In the genomic region with DNA sequence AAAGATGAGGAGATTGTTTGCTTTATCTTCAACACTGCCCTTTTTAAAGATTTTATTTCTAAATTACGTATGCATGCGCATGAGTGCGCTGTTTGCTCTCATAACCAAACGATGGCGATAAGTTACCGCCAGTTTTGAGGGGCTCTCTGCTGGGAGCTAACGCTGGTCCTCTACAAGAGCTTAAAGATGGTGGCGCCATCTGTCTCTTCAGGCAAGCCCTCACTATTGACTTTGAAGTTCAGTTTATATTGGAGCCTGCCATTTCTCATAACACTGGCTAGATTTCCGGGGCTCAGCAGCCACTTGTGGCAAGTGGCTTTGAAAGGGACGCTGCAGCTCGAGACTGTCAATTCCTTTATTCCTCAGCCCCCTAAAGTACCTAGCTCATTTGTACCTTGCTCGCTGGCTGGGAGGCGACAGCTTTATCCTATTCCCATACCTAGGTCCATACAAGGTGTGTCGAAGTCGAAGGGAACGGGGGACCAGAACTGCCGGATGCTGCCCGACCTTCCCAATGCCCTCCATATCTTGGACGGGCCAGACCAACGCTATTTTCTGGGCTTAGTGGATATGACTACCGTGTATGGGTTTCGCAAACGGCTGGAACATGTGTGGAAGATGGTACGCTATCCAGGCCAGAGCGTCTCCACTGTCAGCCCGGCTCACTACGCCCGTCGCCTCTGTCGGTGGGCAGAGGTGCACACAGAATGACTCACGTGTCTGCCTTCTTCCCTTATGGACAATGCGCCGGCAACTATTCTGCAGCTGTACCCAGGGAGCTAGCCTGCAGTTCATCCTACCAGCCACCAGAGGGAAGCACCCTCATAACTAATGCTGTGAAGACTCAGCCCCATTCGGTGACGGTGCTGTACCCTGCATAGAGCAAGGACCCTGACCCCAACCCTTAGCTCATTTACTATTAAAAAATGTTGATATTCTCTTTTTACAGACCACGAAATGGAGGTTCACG, we compare ENCODE assay signal across 8 mouse cellular contexts. TPM values are rescaled to one million over a fixed set of nuclear protein-coding genes. Genes with fewer than 3 reads are reported as not detected.
DNase-seq lines count a peak whose midpoint lies in the region; ATAC-seq lines count a peak whose summit lies in the region.

No protein-coding gene starts in this region.

- H3K9me3 ChIP-seq in embryonic facial prominence, embryonic 12.5 days = no peaks in the 10 kb centered on the region
- no peaks in the 10 kb centered on the region for H3K9me3 ChIP-seq in limb, embryonic 11.5 days (ENCODE audit: control insufficient read depth, low read length)
- no peaks in the 10 kb centered on the region for H3K9me3 ChIP-seq in midbrain, embryonic 12.5 days

- WGBS in embryonic facial prominence, embryonic 12.5 days = 15% methylated on average over 37 of the region's 37 CpGs
- WGBS in limb, embryonic 11.5 days = 14% methylated on average over 37 of the region's 37 CpGs
- WGBS in midbrain, embryonic 12.5 days = 13% methylated on average over 37 of the region's 37 CpGs

- ATAC-seq in embryonic facial prominence, embryonic 12.5 days (ENCODE audit: insufficient number of reproducible peaks, insufficient read depth, low FRiP score, low TSS enrichment) = peak; percentile 49
- peak; percentile 68 for ATAC-seq in limb, embryonic 11.5 days (ENCODE audit: insufficient number of reproducible peaks, low FRiP score, low TSS enrichment, low read depth)
- peak; percentile 73 for ATAC-seq in midbrain, embryonic 12.5 days (ENCODE audit: low FRiP score, low read depth)

- DNase-seq in A20 (ENCODE audit: low read depth, low spot score) = peak; percentile 84
- peak; percentile 68 for DNase-seq in adrenal gland, postnatal 25 days
- peak; percentile 88 to 90 for DNase-seq in heart, adult 18-20 months
- peak; percentile 75 for DNase-seq in kidney, adult 11 months
- DNase-seq in limb, embryonic 11.5 days (ENCODE audit: low spot score) = peak; percentile 88
- DNase-seq in spleen, adult 12 weeks (ENCODE audit: low spot score) = peak; percentile 52

- peak overlapping the region; percentile 53 for H3K4me2 ChIP-seq in embryonic facial prominence, embryonic 12.5 days (replicated peaks)
- H3K4me2 ChIP-seq in limb, embryonic 11.5 days (ENCODE audit: low read depth, severe bottlenecking) = peak overlapping the region; percentile 51
- H3K4me2 ChIP-seq in midbrain, embryonic 12.5 days (replicated peaks) = peak overlapping the region; percentile 52

- peaks cover 14% of the 10 kb centered on the region for H3K4me1 ChIP-seq in embryonic facial prominence, embryonic 12.5 days
- peaks cover 13% of the 10 kb centered on the region for H3K4me1 ChIP-seq in limb, embryonic 11.5 days (ENCODE audit: control insufficient read depth, insufficient read depth, low read length)
- H3K4me1 ChIP-seq in midbrain, embryonic 12.5 days = peaks cover 16% of the 10 kb centered on the region

- H3K9ac ChIP-seq in embryonic facial prominence, embryonic 12.5 days = no peak overlapping the region
- H3K9ac ChIP-seq in limb, embryonic 11.5 days (ENCODE audit: low read length) = no peak overlapping the region
- peak overlapping the region; percentile 25; the same call in 1 of the 2 replicates for H3K9ac ChIP-seq in midbrain, embryonic 12.5 days (replicated peaks)

- H3K4me3 ChIP-seq in embryonic facial prominence, embryonic 12.5 days = peak overlapping the region; percentile 23; the same call in 1 of the 2 replicates
- H3K4me3 ChIP-seq in limb, embryonic 11.5 days (ENCODE audit: low read depth, low read length) = peak overlapping the region; percentile 9; the same call in 1 of the 2 replicates
- peak overlapping the region; percentile 27 for H3K4me3 ChIP-seq in midbrain, embryonic 12.5 days

- no peaks in the 10 kb centered on the region for H3K36me3 ChIP-seq in embryonic facial prominence, embryonic 12.5 days
- no peaks in the 10 kb centered on the region for H3K36me3 ChIP-seq in limb, embryonic 11.5 days (ENCODE audit: control insufficient read depth, insufficient read depth, low read length)
- no peaks in the 10 kb centered on the region for H3K36me3 ChIP-seq in midbrain, embryonic 12.5 days

- peaks cover 35% of the 10 kb centered on the region for H3K27me3 ChIP-seq in embryonic facial prominence, embryonic 12.5 days
- peaks cover 7% of the 10 kb centered on the region for H3K27me3 ChIP-seq in limb, embryonic 11.5 days (ENCODE audit: control insufficient read depth, insufficient read depth, low read length)
- H3K27me3 ChIP-seq in midbrain, embryonic 12.5 days = peaks cover 40% of the 10 kb centered on the region

- H3K27ac ChIP-seq in embryonic facial prominence, embryonic 12.5 days = no peak overlapping the region
- no peak overlapping the region for H3K27ac ChIP-seq in limb, embryonic 11.5 days (replicated peaks; ENCODE audit: low read depth, low read length)
- no peak overlapping the region for H3K27ac ChIP-seq in midbrain, embryonic 12.5 days (replicated peaks)

RNA-seq across cellular contexts. Expression of a gene that starts 3.8 kb away (rescaled TPM):
- 8.8 and 9.4 TPM in 2 replicates for total RNA-seq in adrenal gland, postnatal 25 days (2021)
- polyA plus RNA-seq in embryonic facial prominence, embryonic 12.5 days (2016; fragmentation: Nextera tagmentation; extraction: Ambion mirVana) = 32.7 and 36.5 TPM in 2 replicates
- 10 to 100 TPM; 14.7 to 16.1 TPM for total RNA-seq in heart, adult 18-20 months (2021)
- polyA plus RNA-seq in limb, embryonic 11.5 days (2014; fragmentation: Nextera tagmentation; extraction: Ambion mirVana) = 21.2 and 21.5 TPM in 2 replicates
- polyA plus RNA-seq in midbrain, embryonic 12.5 days (2016; fragmentation: Nextera tagmentation; extraction: Ambion mirVana) = 16.1 and 17.9 TPM in 2 replicates

RNA-seq across cellular contexts. Expression of a gene that starts 7.6 kb away (rescaled TPM):
- total RNA-seq in adrenal gland, postnatal 25 days (2021) = not detected in 2 replicates
- polyA plus RNA-seq in embryonic facial prominence, embryonic 12.5 days (2016; fragmentation: Nextera tagmentation; extraction: Ambion mirVana) = 0.29 TPM in 1 of 2 replicates, not detected in the other
- not detected for total RNA-seq in heart, adult 18-20 months (2021)
- 0.33 and 0.34 TPM in 2 replicates for polyA plus RNA-seq in limb, embryonic 11.5 days (2014; fragmentation: Nextera tagmentation; extraction: Ambion mirVana)
- polyA plus RNA-seq in midbrain, embryonic 12.5 days (2016; fragmentation: Nextera tagmentation; extraction: Ambion mirVana) = 0.16 and 0.56 TPM in 2 replicates

RNA-seq across cellular contexts. Expression of a gene that starts 8.5 kb away (rescaled TPM):
- not detected in 2 replicates for total RNA-seq in adrenal gland, postnatal 25 days (2021)
- 2.9 and 3.4 TPM in 2 replicates for polyA plus RNA-seq in embryonic facial prominence, embryonic 12.5 days (2016; fragmentation: Nextera tagmentation; extraction: Ambion mirVana)
- not detected for total RNA-seq in heart, adult 18-20 months (2021)
- polyA plus RNA-seq in limb, embryonic 11.5 days (2014; fragmentation: Nextera tagmentation; extraction: Ambion mirVana) = 3.3 and 4.0 TPM in 2 replicates
- polyA plus RNA-seq in midbrain, embryonic 12.5 days (2016; fragmentation: Nextera tagmentation; extraction: Ambion mirVana) = 2.7 and 3.1 TPM in 2 replicates

RNA-seq across cellular contexts. Expression of a gene that starts 12.5 kb away (rescaled TPM):
- total RNA-seq in adrenal gland, postnatal 25 days (2021) = 63.7 and 66.8 TPM in 2 replicates
- polyA plus RNA-seq in embryonic facial prominence, embryonic 12.5 days (2016; fragmentation: Nextera tagmentation; extraction: Ambion mirVana) = 110 and 113 TPM in 2 replicates
- total RNA-seq in heart, adult 18-20 months (2021) = 10 to 100 TPM; 14.0 to 20.2 TPM
- 89.0 and 98.6 TPM in 2 replicates for polyA plus RNA-seq in limb, embryonic 11.5 days (2014; fragmentation: Nextera tagmentation; extraction: Ambion mirVana)
- 109 and 121 TPM in 2 replicates for polyA plus RNA-seq in midbrain, embryonic 12.5 days (2016; fragmentation: Nextera tagmentation; extraction: Ambion mirVana)

RNA-seq across cellular contexts. Expression of a gene that starts 16.4 kb away (rescaled TPM):
- 48.4 and 56.0 TPM in 2 replicates for total RNA-seq in adrenal gland, postnatal 25 days (2021)
- 26.4 and 28.1 TPM in 2 replicates for polyA plus RNA-seq in embryonic facial prominence, embryonic 12.5 days (2016; fragmentation: Nextera tagmentation; extraction: Ambion mirVana)
- total RNA-seq in heart, adult 18-20 months (2021) = 100 to 1,000 TPM; 108 to 117 TPM
- polyA plus RNA-seq in limb, embryonic 11.5 days (2014; fragmentation: Nextera tagmentation; extraction: Ambion mirVana) = 6.5 and 7.5 TPM in 2 replicates
- 10.6 and 11.2 TPM in 2 replicates for polyA plus RNA-seq in midbrain, embryonic 12.5 days (2016; fragmentation: Nextera tagmentation; extraction: Ambion mirVana)
